In the genomic region with DNA sequence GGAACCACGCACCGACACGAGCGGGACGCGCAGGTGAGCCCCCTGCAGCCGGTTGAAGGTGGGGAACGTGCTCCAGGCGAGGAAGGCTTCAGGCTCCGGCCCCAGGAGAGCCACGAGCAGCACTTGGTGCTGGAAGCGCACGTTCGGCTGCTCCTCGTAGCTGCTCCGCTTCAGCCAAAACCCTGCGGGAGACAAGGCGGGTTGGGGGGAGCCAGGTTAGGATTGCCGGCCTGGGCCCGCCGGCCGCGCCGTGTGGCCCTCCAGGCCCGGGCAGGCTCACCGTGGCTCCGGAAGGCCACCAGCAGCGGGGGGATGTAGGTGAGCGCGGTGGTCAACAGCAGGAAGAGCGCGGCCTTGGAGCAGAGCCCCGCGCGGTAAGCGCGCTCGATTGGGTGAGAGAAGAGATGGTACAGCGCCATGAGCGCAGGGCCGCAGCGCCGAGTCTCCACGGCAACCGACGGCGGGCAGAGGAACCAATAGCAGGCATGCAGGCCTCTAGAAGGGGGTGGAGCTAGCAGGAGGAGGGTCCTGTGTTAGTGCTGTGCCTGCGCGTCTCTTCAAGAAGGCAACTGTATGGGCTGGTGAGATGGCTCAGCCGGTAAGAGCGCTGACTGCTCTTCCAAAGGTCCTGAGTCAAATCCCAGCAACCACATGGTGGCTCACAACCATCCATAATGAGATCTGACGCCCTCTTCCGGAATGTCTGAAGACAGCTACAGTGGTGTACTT, we compare ENCODE assay signal across 8 mouse cellular contexts. TPM values are rescaled to one million over a fixed set of nuclear protein-coding genes. Genes with fewer than 3 reads are reported as not detected.
DNase-seq lines count a peak whose midpoint lies in the region; ATAC-seq and TF ChIP-seq lines count a peak whose summit lies in the region.

Gene Tmem231 (minus strand): TSS at position 534 of the 729 bp plus-strand sequence.

- 1% methylated on average over 53 of the region's 53 CpGs for WGBS in embryonic facial prominence, embryonic 13.5 days
- under 1% methylated on average over 53 of the region's 53 CpGs for WGBS in limb, embryonic 13.5 days
- under 1% methylated on average over 53 of the region's 53 CpGs for WGBS in midbrain, embryonic 16.5 days
- WGBS in spleen, adult 2 months = 4% methylated on average over 52 of the region's 53 CpGs

- peak within 1 kb of the TSS; percentile 76 for H3K4me3 ChIP-seq in embryonic facial prominence, embryonic 13.5 days
- H3K4me3 ChIP-seq in limb, embryonic 13.5 days = peak within 1 kb of the TSS; percentile 74
- peak within 1 kb of the TSS; percentile 78 for H3K4me3 ChIP-seq in midbrain, embryonic 16.5 days (ENCODE audit: low read depth, low read length)
- peak within 1 kb of the TSS; percentile 73 for H3K4me3 ChIP-seq in spleen, adult 2 months (ENCODE audit: extremely low read depth, insufficient read depth, insufficient read length)

- DNase-seq in A20 (ENCODE audit: low read depth, low spot score) = peak; percentile 96
- peak; percentile 69 to 71 for DNase-seq in adrenal gland, postnatal 4 days (ENCODE audit: low spot score in 2 of 2)
- DNase-seq in heart, adult 18-20 months = peak; percentile 90 to 94
- peak; percentile 89 for DNase-seq in kidney, adult 18-20 months
- DNase-seq in spleen, adult 2 months (ENCODE audit: low read depth in 1 of 2, low spot score in 2 of 2) = peak; percentile 76 to 88

- no peak for TF ChIP-seq POLR2A in spleen, adult 2 months (IDR thresholded peaks at IDR 0.05; ENCODE audit: low read depth, low read length)

- no peaks in the 10 kb centered on the region for H3K27me3 ChIP-seq in embryonic facial prominence, embryonic 13.5 days
- H3K27me3 ChIP-seq in limb, embryonic 13.5 days = no peaks in the 10 kb centered on the region
- H3K27me3 ChIP-seq in midbrain, embryonic 16.5 days (ENCODE audit: control insufficient read depth, insufficient read depth, low read depth, low read length) = no peaks in the 10 kb centered on the region
- no peaks in the 10 kb centered on the region for H3K27me3 ChIP-seq in spleen, adult 2 months (ENCODE audit: control insufficient read depth, insufficient read depth, low read length)

- peak within 1 kb of the TSS; percentile 96 for H3K4me2 ChIP-seq in embryonic facial prominence, embryonic 13.5 days
- H3K4me2 ChIP-seq in limb, embryonic 13.5 days (replicated peaks) = peak within 1 kb of the TSS; percentile 94
- peak within 1 kb of the TSS; percentile 87 for H3K4me2 ChIP-seq in midbrain, embryonic 16.5 days (ENCODE audit: low read length)

- TF ChIP-seq CTCF in spleen, adult 2 months (IDR thresholded peaks at IDR 0.05; ENCODE audit: extremely low read depth, insufficient read depth, insufficient read length, insufficient replicate concordance) = no peak

- H3K9me3 ChIP-seq in embryonic facial prominence, embryonic 13.5 days = no peaks in the 10 kb centered on the region
- no peaks in the 10 kb centered on the region for H3K9me3 ChIP-seq in limb, embryonic 13.5 days
- H3K9me3 ChIP-seq in midbrain, embryonic 16.5 days (replicated peaks; ENCODE audit: control insufficient read depth, low read length, poor library complexity, severe bottlenecking) = no peaks in the 10 kb centered on the region

- H3K9ac ChIP-seq in embryonic facial prominence, embryonic 13.5 days = peak within 1 kb of the TSS; percentile 85
- H3K9ac ChIP-seq in limb, embryonic 13.5 days = peak within 1 kb of the TSS; percentile 79
- peak within 1 kb of the TSS; percentile 84 for H3K9ac ChIP-seq in midbrain, embryonic 16.5 days (ENCODE audit: low read depth, low read length)

- no peaks in the 10 kb centered on the region for H3K36me3 ChIP-seq in embryonic facial prominence, embryonic 13.5 days
- H3K36me3 ChIP-seq in limb, embryonic 13.5 days = no peaks in the 10 kb centered on the region
- no peaks in the 10 kb centered on the region for H3K36me3 ChIP-seq in midbrain, embryonic 16.5 days (ENCODE audit: control insufficient read depth, insufficient read depth, low read length)
- no peaks in the 10 kb centered on the region for H3K36me3 ChIP-seq in spleen, adult 2 months (ENCODE audit: control insufficient read depth, insufficient read depth, low read length)

- H3K27ac ChIP-seq in embryonic facial prominence, embryonic 13.5 days = peak within 1 kb of the TSS; percentile 81
- peak within 1 kb of the TSS; percentile 81 for H3K27ac ChIP-seq in limb, embryonic 13.5 days
- H3K27ac ChIP-seq in midbrain, embryonic 16.5 days (ENCODE audit: low read length) = peak within 1 kb of the TSS; percentile 94
- H3K27ac ChIP-seq in spleen, adult 2 months (ENCODE audit: insufficient read depth, low read length) = no peak within 1 kb of the TSS; the same call in 1 of the 2 replicates

- peaks cover 21% of the 10 kb centered on the region for H3K4me1 ChIP-seq in embryonic facial prominence, embryonic 13.5 days
- H3K4me1 ChIP-seq in limb, embryonic 13.5 days = peaks cover 25% of the 10 kb centered on the region
- peaks cover 12% of the 10 kb centered on the region for H3K4me1 ChIP-seq in midbrain, embryonic 16.5 days (ENCODE audit: control insufficient read depth, insufficient read depth, low read length)
- H3K4me1 ChIP-seq in spleen, adult 2 months (ENCODE audit: control insufficient read depth, insufficient read depth, insufficient read length) = peaks cover 6% of the 10 kb centered on the region

- peak; percentile 98 for ATAC-seq in embryonic facial prominence, embryonic 13.5 days (ENCODE audit: insufficient number of reproducible peaks, insufficient read depth, low FRiP score, low TSS enrichment, low read depth)
- ATAC-seq in limb, embryonic 13.5 days (ENCODE audit: low FRiP score, low read depth) = peak; percentile 100
- ATAC-seq in midbrain, embryonic 16.5 days = peak; percentile 100

RNA-seq across cellular contexts. Expression of gene Tmem231, which starts in this region (rescaled TPM):
- total RNA-seq in adrenal gland, postnatal 4 days (2021) = 10 to 100 TPM in 1 of 2 experiments, 1 to 10 TPM in 1; 7.1 to 10.3 TPM
- 21.1 and 22.1 TPM in 2 replicates for polyA plus RNA-seq in embryonic facial prominence, embryonic 13.5 days (2015; fragmentation: Nextera tagmentation; extraction: Ambion mirVana)
- total RNA-seq in heart, adult 18-20 months (2021) = 1 to 10 TPM; 2.0 to 2.4 TPM
- 22.4 and 24.6 TPM in 2 replicates for polyA plus RNA-seq in limb, embryonic 13.5 days (2015; fragmentation: Nextera tagmentation; extraction: Ambion mirVana)
- 20.9 and 22.4 TPM in 2 replicates for polyA plus RNA-seq in midbrain, embryonic 16.5 days (2015; fragmentation: Nextera tagmentation; extraction: Ambion mirVana)
- 2.1 and 3.1 TPM in 2 replicates for polyA plus RNA-seq in spleen, adult 2 months (2012; rRNA removed)
